Mouse (Mus musculus): ENCODE results near the gene Gm21488. TPM values are rescaled to one million over a fixed set of nuclear protein-coding genes. Genes with fewer than 3 reads are reported as not detected.
"Not testable (repeated sequence)": the region's sequence is repeated elsewhere in the genome, so short reads cannot be mapped to it uniquely, and the experiment has no call there.

Gm21488 gene
- not detected in 2 replicates for polyA plus RNA-seq (2014; fragmentation: Nextera tagmentation; extraction: Ambion mirVana)

GRCm38 (mm10) chrY:27521820-27522219 lies at the start of gene Gm21488:
Gm21488 (minus strand) TSS chrY:27521920.
- not testable (repeated sequence) for H3K4me3 ChIP-seq (replicated peaks; ENCODE audit: low read length); H3K4me2 ChIP-seq (replicated peaks); ATAC-seq (ENCODE audit: low FRiP score); H3K36me3 ChIP-seq (replicated peaks; ENCODE audit: control insufficient read depth, insufficient read depth); H3K9me3 ChIP-seq (ENCODE audit: control insufficient read depth, low read length); DNase-seq (ENCODE audit: low spot score); H3K27ac ChIP-seq; H3K27me3 ChIP-seq (ENCODE audit: control insufficient read depth, insufficient read depth, low read length); H3K4me1 ChIP-seq (replicated peaks; ENCODE audit: control insufficient read depth, insufficient read depth, low read length); H3K9ac ChIP-seq
- WGBS = no CpG with 5 or more reads among the region's 5 CpGs
